Mouse (Mus musculus) testis, adult 2 months (tissue): Measurements from ENCODE around the gene Cdkn1b.

Source experiments
- CTCF ChIP-seq: fragments of 200-500 bp; IDR thresholded peaks from 2 replicates; pipeline ENCODE4 v1.5.1; 2012; ENCODE audit warnings: low read depth, mild to moderate bottlenecking, inconsistent platforms, low read length, moderate library complexity; ENCODE audit not compliant: control insufficient read depth, insufficient read depth, insufficient replicate concordance
- POLR2A ChIP-seq: fragments of 200-500 bp; IDR thresholded peaks from 2 replicates; pipeline ENCODE4 v1.6.1; 2012; ENCODE audit warnings: low read depth, mild to moderate bottlenecking, inconsistent platforms, low read length, moderate library complexity; ENCODE audit not compliant: control insufficient read depth

DNA sequence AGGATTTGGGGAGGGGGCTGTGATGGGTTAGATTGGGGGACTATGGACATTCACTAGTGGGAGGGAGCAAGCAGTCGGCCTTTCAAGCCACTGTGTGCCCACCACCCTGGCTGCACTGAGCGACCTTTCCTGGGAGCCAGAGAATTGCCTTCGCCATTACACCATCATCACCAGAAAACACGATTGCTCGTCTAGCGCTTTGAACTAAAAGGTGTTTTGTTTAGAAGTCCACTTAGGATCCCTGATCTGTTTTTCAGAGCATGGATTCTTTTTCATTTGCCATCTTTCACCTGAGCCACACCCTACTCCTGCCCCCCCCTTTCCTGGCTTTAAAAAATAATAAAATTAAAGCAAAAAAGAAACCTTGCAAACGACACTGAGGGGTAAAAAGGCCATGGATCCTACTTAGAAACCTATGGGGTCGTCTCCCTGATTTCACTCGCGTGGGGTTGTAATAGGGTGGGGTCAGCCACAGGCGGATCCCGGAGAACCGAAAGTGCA, 7.4 kb downstream of the Cdkn1b start:
- TF ChIP-seq POLR2A (no peak), CTCF (no peak)
